Mouse (Mus musculus): ENCODE data around the gene Dner. TPM values are rescaled to one million over a fixed set of nuclear protein-coding genes. Genes with fewer than 3 reads are reported as not detected.

Gene Dner
- polyA plus RNA-seq, 1 experiment from 2014 or later: 156 TPM

GRCm38 (mm10) chr1:84321327-84321726 lies 374.7 kb downstream of the Dner start:
- Histone ChIP-seq H3K4me3 (replicated peaks) (no peak overlapping the region), H3K9ac (replicated peaks) (no peak overlapping the region), H3K9me3 (no peaks in the 10 kb centered on the region), H3K4me2 (replicated peaks) (no peak overlapping the region), H3K4me1 (replicated peaks) (peaks cover 11% of the 10 kb centered on the region; the same call in 1 of the 2 replicates), H3K36me3 (no peaks in the 10 kb centered on the region), H3K27me3 (no peaks in the 10 kb centered on the region), H3K27ac (no peak overlapping the region)
- WGBS: 80% methylated on average over 4 of the region's 4 CpGs
- ATAC-seq: no peak

Small RNA genes lying within 50 kb of the gene (microRNA-seq; reads per million reads assigned to microRNA genes)
- gene Mir5126: 1.2 reads per million

Other genes with a start within 250 kb of the Dner start
- gene Fbxo36, start 143.6 kb upstream of the Dner start, polyA plus RNA-seq (2015; fragmentation: Nextera tagmentation; extraction: Ambion mirVana): 6.5 and 8.5 TPM in 2 replicates
- gene Trip12, start 144.3 kb upstream of the Dner start, polyA plus RNA-seq (2015; fragmentation: Nextera tagmentation; extraction: Ambion mirVana): 78.5 and 85.0 TPM in 2 replicates
- gene Slc16a14, start 238.9 kb upstream of the Dner start, polyA plus RNA-seq (2015; fragmentation: Nextera tagmentation; extraction: Ambion mirVana): 18.9 and 20.6 TPM in 2 replicates

Measured in midbrain, embryonic 13.5 days (tissue).